Comparison of ENCODE assay signal across 23 mouse cellular contexts in genomic region chr14:121006021-121006420, GRCm38 (mm10). TPM values are rescaled to one million over a fixed set of nuclear protein-coding genes. Genes with fewer than 3 reads are reported as not detected.
DNase-seq lines count a peak whose midpoint lies in the region; TF ChIP-seq lines count a peak whose summit lies in the region.
"Had no signal": no experiment of that assay in that cellular context is flagged by ENCODE, and none has a peak within 500 bp of the region (broad histone marks: within the 10 kb centered on the region; RNA-seq: fewer than 3 reads in every experiment).

No protein-coding gene starts in this region.

- TF ChIP-seq CTCF in left cerebral cortex, adult 2 months (IDR thresholded peaks at IDR 0.05) = no peak

- H3K4me3 ChIP-seq in left cerebral cortex, adult 2 months = no peak overlapping the region
- H3K4me3 ChIP-seq: embryonic facial prominence, embryonic 12.5 days; forebrain, embryonic 12.5 days; heart, adult 2 months; hindbrain, embryonic 13.5 days; kidney, embryonic 15.5 days; limb, embryonic 12.5 days; neural tube, embryonic 15.5 days had no signal

- peak overlapping the region; percentile 73 for H3K27ac ChIP-seq in left cerebral cortex, adult 2 months
- H3K27ac ChIP-seq: embryonic facial prominence, embryonic 12.5 days; forebrain, embryonic 12.5 days; heart, adult 2 months; hindbrain, embryonic 13.5 days; kidney, embryonic 15.5 days; limb, embryonic 12.5 days; macrophage; neural tube, embryonic 15.5 days had no signal

- intact Hi-C loops in left cerebral cortex, adult 2 months (cut with DNase I) = no loop called here
- intact Hi-C loops in left cerebral cortex, postnatal 10 days (cut with DNase I) = no loop called here

- peak; percentile 15 to 33 for DNase-seq in heart, adult 18-20 months
- DNase-seq in heart, postnatal 4 days = no peak
- no peak for DNase-seq in left cerebral cortex, adult 2 months (ENCODE audit: extremely low spot score in 1 of 2, low spot score in 2 of 2)
- DNase-seq in left cerebral cortex, postnatal 10 days (ENCODE audit: extremely low spot score in 1 of 2, low spot score in 2 of 2) = no peak
- DNase-seq in cerebellum, adult 9-11 months = peak; percentile 48
- DNase-seq in urinary bladder, adult 18-20 months (ENCODE audit: low spot score in 2 of 2) = no peak
- no peak for DNase-seq in kidney, postnatal 25 days
- DNase-seq: adrenal gland, adult 8-10 months; gastrocnemius, postnatal 10 days; kidney, adult 11 months; kidney, postnatal 4 days; liver, postnatal 0 days; right cerebral cortex, adult 18-20 months; right cerebral cortex, postnatal 4 days; thymus, postnatal 14 days had no signal

RNA-seq across cellular contexts. Expression of gene Farp1, which starts 29.0 kb away (rescaled TPM):
- total RNA-seq in heart, adult 18-20 months (2021) = 1 to 10 TPM; 7.1 to 8.7 TPM
- total RNA-seq in heart, postnatal 4 days (2021) = 10 to 100 TPM; 42.9 to 43.2 TPM
- 100 to 1,000 TPM; 142 to 152 TPM for total RNA-seq in left cerebral cortex, adult 2 months (2021)
- 100 to 1,000 TPM; 151 to 152 TPM for total RNA-seq in left cerebral cortex, postnatal 10 days (2021)

Comparison
In these comparisons a context has a peak if more than half of its experiments do, and no peak if none do; other contexts are left out.
1. DNase-seq: peak in heart, adult 18-20 months (2 of 2) and cerebellum, adult 9-11 months (single experiment); none in heart, postnatal 4 days (single experiment), left cerebral cortex, adult 2 months (0 of 2), left cerebral cortex, postnatal 10 days (0 of 2), urinary bladder, adult 18-20 months (0 of 2) and kidney, postnatal 25 days (0 of 2).
2. RNA of gene Farp1, which starts 29.0 kb away (total RNA-seq): 142 to 152 TPM in left cerebral cortex, adult 2 months, 151 to 152 TPM in left cerebral cortex, postnatal 10 days and 42.9 to 43.2 TPM in heart, postnatal 4 days; 7.1 to 8.7 TPM in heart, adult 18-20 months; every median in the first group is over 4 times any median in the second.